Mouse (Mus musculus) small intestine, adult 10 weeks (tissue): Measurements from ENCODE around the gene Dab2. TPM values are rescaled to one million over a fixed set of nuclear protein-coding genes. Genes with fewer than 3 reads are reported as not detected.

Experiments
- polyA plus RNA-seq: library from polyadenylated mRNA; stranded (reverse); fragments of 350-450 nt; fragmentation: Illumina TruSeq; extraction: RNeasy Lipid Tissue Mini Kit (QIAGEN cat#74804); gene quantifications from one replicate; pipeline ENCODE4 v1.2.3, GENCODE M21; 2014; ENCODE audit warnings: low replicate concordance

Gene Dab2
- polyA plus RNA-seq = 16.9 TPM

DNA sequence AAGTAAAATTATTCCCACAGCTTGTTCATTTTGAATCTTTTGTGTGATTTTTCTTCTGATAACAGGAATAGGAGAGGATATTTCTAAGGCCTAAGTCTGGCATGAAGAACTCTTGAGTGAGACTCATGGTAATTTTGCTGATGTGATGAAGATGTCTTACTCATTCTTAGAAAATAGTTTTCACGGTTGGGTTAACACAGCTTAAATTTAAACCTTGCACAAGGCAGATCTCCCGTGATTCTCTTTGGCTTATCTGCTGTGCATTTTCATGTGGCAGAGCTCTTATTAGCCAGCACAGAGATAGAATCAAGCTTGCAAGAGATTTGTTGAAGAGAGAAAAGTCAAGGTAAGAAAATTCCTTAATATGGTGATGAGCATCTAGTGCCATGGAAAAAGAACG, at the start of gene Dab2:
Gene Dab2, plus strand, starts transcription at position 235 of the 400 bp plus-strand sequence.

DNA sequence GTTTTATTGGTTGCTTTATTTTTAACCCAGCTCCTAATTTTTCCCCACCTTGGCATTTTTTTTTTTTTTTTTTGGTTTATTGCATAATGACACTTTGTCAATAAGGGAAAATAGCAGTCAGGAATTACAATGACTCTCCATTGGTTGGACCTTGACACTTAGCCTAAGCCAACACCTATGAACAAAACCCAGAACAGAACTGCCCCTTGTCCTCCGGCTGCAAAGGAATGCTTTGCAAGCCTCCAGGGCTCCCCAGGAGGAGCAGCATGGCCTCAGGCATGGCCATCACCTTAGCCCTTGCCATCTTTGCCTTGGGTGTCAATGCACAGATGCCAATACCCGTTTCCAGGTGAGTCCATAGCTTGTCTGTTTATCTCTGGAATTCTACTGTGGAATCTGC, 145.5 kb downstream of the Dab2 start, which contains the start of gene C9:
Gene C9, plus strand, starts transcription at position 193 of the 400 bp plus-strand sequence.

Other genes with a start within 250 kb of the Dab2 start
- not detected for gene C9, start 145.5 kb downstream of the Dab2 start, polyA plus RNA-seq
- 51.8 TPM for gene Fyb, start 223.1 kb downstream of the Dab2 start, polyA plus RNA-seq